Mouse (Mus musculus): ENCODE data around the gene Il2ra. TPM values are rescaled to one million over a fixed set of nuclear protein-coding genes. Genes with fewer than 3 reads are reported as not detected.

The Il2ra gene
- polyA plus RNA-seq, 1 experiment from 2014 or later, result not detected

DNA sequence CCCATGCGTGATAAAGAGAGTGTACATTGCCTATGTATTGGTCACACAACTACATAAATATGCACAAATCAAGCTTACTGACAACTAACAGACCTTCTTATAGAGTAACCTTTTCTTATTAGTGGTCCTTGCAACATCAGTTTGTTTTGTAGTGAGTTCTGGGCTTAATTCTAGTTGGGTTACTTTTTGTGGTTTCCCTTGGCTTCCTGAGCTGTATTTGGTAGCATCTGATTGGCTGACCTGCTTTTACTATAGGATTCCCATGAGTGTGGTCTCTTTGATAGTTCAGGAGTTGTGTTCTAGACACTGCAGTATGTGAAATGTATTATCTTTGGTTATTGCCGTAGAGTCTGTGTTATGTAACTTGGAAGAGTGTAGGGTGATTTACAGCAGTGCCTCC is 15.0 kb downstream of the Il2ra start:
- H3K4me1 ChIP-seq (ENCODE audit: control insufficient read depth, insufficient read depth, low read length), result no peaks in the 10 kb centered on the region
- no peaks in the 10 kb centered on the region for H3K36me3 ChIP-seq (ENCODE audit: control insufficient read depth, insufficient read depth, low read length)
- no peak overlapping the region for H3K4me2 ChIP-seq (ENCODE audit: low read depth, severe bottlenecking)
- H3K9ac ChIP-seq (ENCODE audit: low read length), result no peak overlapping the region
- H3K9me3 ChIP-seq (ENCODE audit: control insufficient read depth, low read length), result no peaks in the 10 kb centered on the region
- no peak overlapping the region for H3K4me3 ChIP-seq (ENCODE audit: low read depth, low read length)
- no peak overlapping the region for H3K27ac ChIP-seq (replicated peaks; ENCODE audit: low read depth, low read length)
- ATAC-seq (ENCODE audit: insufficient number of reproducible peaks, low FRiP score, low TSS enrichment, low read depth), result no peak
- WGBS, result 84% methylated on average over 2 of the region's 2 CpGs
- no peak for DNase-seq (ENCODE audit: low spot score)
- H3K27me3 ChIP-seq (ENCODE audit: control insufficient read depth, insufficient read depth, low read length), result no peaks in the 10 kb centered on the region

- no peaks in the 10 kb centered on the region for H3K27me3 ChIP-seq (ENCODE audit: control insufficient read depth, insufficient read depth, low read length)
- DNase-seq (ENCODE audit: low spot score) (no peak), ATAC-seq (ENCODE audit: insufficient number of reproducible peaks, low FRiP score, low TSS enrichment, low read depth) (no peak)
- H3K9me3 ChIP-seq (ENCODE audit: control insufficient read depth, low read length), result no peaks in the 10 kb centered on the region
- no peak overlapping the region for H3K9ac ChIP-seq (ENCODE audit: low read length)
- no peak overlapping the region for H3K4me3 ChIP-seq (ENCODE audit: low read depth, low read length)
- H3K4me2 ChIP-seq (ENCODE audit: low read depth, severe bottlenecking), result no peak overlapping the region
- H3K27ac ChIP-seq (replicated peaks; ENCODE audit: low read depth, low read length), result no peak overlapping the region
- 59% methylated on average over 2 of the region's 2 CpGs for WGBS
- H3K36me3 ChIP-seq (ENCODE audit: control insufficient read depth, insufficient read depth, low read length), result no peaks in the 10 kb centered on the region
- no peaks in the 10 kb centered on the region for H3K4me1 ChIP-seq (ENCODE audit: control insufficient read depth, insufficient read depth, low read length)
Observed at GRCm38 (mm10) chr2:11659263-11659662, 16.7 kb downstream of the Il2ra start.

GRCm38 (mm10) chr2:11662143-11662906 is 19.7 kb downstream of the Il2ra start:
- no peaks in the 10 kb centered on the region for H3K36me3 ChIP-seq (ENCODE audit: control insufficient read depth, insufficient read depth, low read length)
- H3K4me2 ChIP-seq (ENCODE audit: low read depth, severe bottlenecking), result no peak overlapping the region
- 82% methylated on average over 6 of the region's 6 CpGs for WGBS
- DNase-seq (ENCODE audit: low spot score), result no peak
- H3K27ac ChIP-seq (replicated peaks; ENCODE audit: low read depth, low read length), result no peak overlapping the region
- no peaks in the 10 kb centered on the region for H3K9me3 ChIP-seq (ENCODE audit: control insufficient read depth, low read length)
- H3K4me1 ChIP-seq (ENCODE audit: control insufficient read depth, insufficient read depth, low read length), result no peaks in the 10 kb centered on the region
- ATAC-seq (ENCODE audit: insufficient number of reproducible peaks, low FRiP score, low TSS enrichment, low read depth), result no peak
- H3K27me3 ChIP-seq (ENCODE audit: control insufficient read depth, insufficient read depth, low read length), result no peaks in the 10 kb centered on the region
- H3K9ac ChIP-seq (ENCODE audit: low read length), result no peak overlapping the region
- H3K4me3 ChIP-seq (ENCODE audit: low read depth, low read length), result no peak overlapping the region

DNA sequence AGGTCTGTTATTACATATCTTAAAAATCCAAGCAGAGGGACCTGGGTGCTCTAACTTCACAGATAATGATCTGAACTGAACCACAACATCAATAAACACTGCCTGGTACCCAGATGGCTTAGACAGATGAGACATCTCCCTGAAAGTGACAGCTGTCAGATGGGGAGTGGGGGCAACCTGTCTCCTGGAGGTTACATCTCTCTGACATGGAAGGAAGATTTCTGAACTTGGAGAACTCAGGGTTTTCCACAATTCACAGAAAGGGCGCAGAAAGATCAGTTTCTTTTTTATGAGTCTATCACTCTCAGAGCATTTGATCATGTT is 20.3 kb downstream of the Il2ra start:
- Histone ChIP-seq H3K27ac (replicated peaks; ENCODE audit: low read depth, low read length) (no peak overlapping the region), H3K36me3 (ENCODE audit: control insufficient read depth, insufficient read depth, low read length) (no peaks in the 10 kb centered on the region), H3K9me3 (ENCODE audit: control insufficient read depth, low read length) (no peaks in the 10 kb centered on the region), H3K27me3 (ENCODE audit: control insufficient read depth, insufficient read depth, low read length) (no peaks in the 10 kb centered on the region), H3K4me2 (ENCODE audit: low read depth, severe bottlenecking) (no peak overlapping the region), H3K9ac (ENCODE audit: low read length) (no peak overlapping the region), H3K4me3 (ENCODE audit: low read depth, low read length) (no peak overlapping the region), H3K4me1 (ENCODE audit: control insufficient read depth, insufficient read depth, low read length) (no peaks in the 10 kb centered on the region)
- 94% methylated on average over 1 of the region's 1 CpGs for WGBS
- no peak for ATAC-seq (ENCODE audit: insufficient number of reproducible peaks, low FRiP score, low TSS enrichment, low read depth)
- DNase-seq (ENCODE audit: low spot score), result no peak

DNA sequence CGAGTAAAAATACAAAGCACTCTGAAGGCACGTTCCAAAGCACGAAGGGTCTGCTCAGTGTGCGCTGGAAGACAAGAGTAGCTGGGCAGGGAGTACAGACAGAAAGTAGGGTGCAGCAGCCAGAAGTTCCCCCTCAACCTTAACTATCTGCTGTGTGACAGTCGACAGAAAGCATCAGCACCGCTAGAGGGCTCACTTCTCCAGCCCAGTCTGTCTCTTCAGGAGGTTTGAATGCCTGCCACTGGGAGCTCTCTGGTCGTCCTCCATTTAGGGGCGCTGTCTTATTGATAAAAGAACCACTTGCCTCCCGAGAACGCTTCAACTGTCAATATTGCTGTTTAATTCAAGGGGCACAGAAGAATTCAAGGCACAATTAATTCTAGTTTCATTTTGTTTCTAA is 21.4 kb downstream of the Il2ra start:
- H3K4me3 ChIP-seq (ENCODE audit: low read depth, low read length), result no peak overlapping the region
- no peak overlapping the region for H3K9ac ChIP-seq (ENCODE audit: low read length)
- WGBS, result 5% methylated on average over 10 of the region's 10 CpGs
- DNase-seq (ENCODE audit: low spot score) (peak; percentile 79), ATAC-seq (ENCODE audit: insufficient number of reproducible peaks, low FRiP score, low TSS enrichment, low read depth) (no peak; the same call in 1 of the 2 replicates)
- H3K4me2 ChIP-seq (ENCODE audit: low read depth, severe bottlenecking), result no peak overlapping the region
- no peaks in the 10 kb centered on the region for H3K27me3 ChIP-seq (ENCODE audit: control insufficient read depth, insufficient read depth, low read length)
- no peak overlapping the region for H3K27ac ChIP-seq (replicated peaks; ENCODE audit: low read depth, low read length)
- no peaks in the 10 kb centered on the region for H3K4me1 ChIP-seq (ENCODE audit: control insufficient read depth, insufficient read depth, low read length)
- no peaks in the 10 kb centered on the region for H3K36me3 ChIP-seq (ENCODE audit: control insufficient read depth, insufficient read depth, low read length)
- no peaks in the 10 kb centered on the region for H3K9me3 ChIP-seq (ENCODE audit: control insufficient read depth, low read length)

DNA sequence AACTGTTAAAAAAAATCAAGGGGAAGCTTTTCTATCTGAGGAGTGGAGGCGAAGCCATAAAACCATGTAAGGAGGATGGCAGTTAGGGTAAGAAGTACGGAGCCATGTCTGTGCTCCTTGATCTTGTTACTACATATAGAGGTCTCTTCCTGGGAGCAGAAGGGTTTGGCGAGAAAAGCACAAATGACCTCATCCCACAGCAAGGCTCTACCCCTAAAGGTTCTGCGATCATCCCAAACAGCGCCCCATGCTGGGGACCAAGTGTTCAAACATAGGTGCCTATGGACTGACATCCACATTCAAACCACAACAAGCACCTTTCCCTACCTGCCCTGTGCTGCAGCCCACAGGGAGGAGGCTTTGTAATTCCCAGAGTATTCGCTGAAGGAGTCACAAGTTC is 21.8 kb downstream of the Il2ra start:
- Histone ChIP-seq H3K4me1 (ENCODE audit: control insufficient read depth, insufficient read depth, low read length) (no peaks in the 10 kb centered on the region), H3K9ac (ENCODE audit: low read length) (no peak overlapping the region), H3K27me3 (ENCODE audit: control insufficient read depth, insufficient read depth, low read length) (no peaks in the 10 kb centered on the region), H3K4me2 (ENCODE audit: low read depth, severe bottlenecking) (no peak overlapping the region), H3K9me3 (ENCODE audit: control insufficient read depth, low read length) (no peaks in the 10 kb centered on the region), H3K27ac (replicated peaks; ENCODE audit: low read depth, low read length) (no peak overlapping the region), H3K4me3 (ENCODE audit: low read depth, low read length) (no peak overlapping the region), H3K36me3 (ENCODE audit: control insufficient read depth, insufficient read depth, low read length) (no peaks in the 10 kb centered on the region)
- DNase-seq (ENCODE audit: low spot score), result no peak
- no peak for ATAC-seq (ENCODE audit: insufficient number of reproducible peaks, low FRiP score, low TSS enrichment, low read depth)
- 40% methylated on average over 6 of the region's 6 CpGs for WGBS

DNA sequence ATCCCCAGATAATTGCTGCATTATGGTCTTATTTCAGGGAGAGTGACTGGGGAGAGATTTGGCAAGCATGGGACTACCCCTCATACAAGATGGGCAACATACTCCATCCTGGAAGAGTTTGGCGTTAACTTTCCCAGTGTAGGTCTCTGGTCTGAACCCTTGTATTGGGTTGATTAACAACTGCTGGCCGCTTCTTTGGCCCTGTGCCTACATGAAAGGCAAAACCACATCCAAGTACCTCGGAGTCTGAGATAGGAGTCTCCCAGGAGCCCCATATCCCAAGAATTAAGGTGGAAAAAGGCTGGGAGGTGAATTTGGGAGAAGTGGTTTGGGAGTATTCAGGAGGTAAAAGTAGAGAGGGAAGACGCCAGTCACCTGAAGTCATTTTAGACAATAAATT is 22.2 kb downstream of the Il2ra start:
- H3K4me2 ChIP-seq (ENCODE audit: low read depth, severe bottlenecking), result no peak overlapping the region
- no peak overlapping the region for H3K27ac ChIP-seq (replicated peaks; ENCODE audit: low read depth, low read length)
- H3K36me3 ChIP-seq (ENCODE audit: control insufficient read depth, insufficient read depth, low read length), result no peaks in the 10 kb centered on the region
- no peak overlapping the region for H3K4me3 ChIP-seq (ENCODE audit: low read depth, low read length)
- WGBS, result 87% methylated on average over 4 of the region's 4 CpGs
- H3K9me3 ChIP-seq (ENCODE audit: control insufficient read depth, low read length), result no peaks in the 10 kb centered on the region
- no peaks in the 10 kb centered on the region for H3K27me3 ChIP-seq (ENCODE audit: control insufficient read depth, insufficient read depth, low read length)
- DNase-seq (ENCODE audit: low spot score) (no peak), ATAC-seq (ENCODE audit: insufficient number of reproducible peaks, low FRiP score, low TSS enrichment, low read depth) (no peak)
- no peak overlapping the region for H3K9ac ChIP-seq (ENCODE audit: low read length)
- no peaks in the 10 kb centered on the region for H3K4me1 ChIP-seq (ENCODE audit: control insufficient read depth, insufficient read depth, low read length)

- Histone ChIP-seq H3K9ac (ENCODE audit: low read length) (no peak overlapping the region), H3K27ac (replicated peaks; ENCODE audit: low read depth, low read length) (no peak overlapping the region), H3K27me3 (ENCODE audit: control insufficient read depth, insufficient read depth, low read length) (no peaks in the 10 kb centered on the region), H3K4me2 (ENCODE audit: low read depth, severe bottlenecking) (no peak overlapping the region), H3K9me3 (ENCODE audit: control insufficient read depth, low read length) (no peaks in the 10 kb centered on the region), H3K4me3 (ENCODE audit: low read depth, low read length) (no peak overlapping the region), H3K36me3 (ENCODE audit: control insufficient read depth, insufficient read depth, low read length) (no peaks in the 10 kb centered on the region), H3K4me1 (ENCODE audit: control insufficient read depth, insufficient read depth, low read length) (no peaks in the 10 kb centered on the region)
- 94% methylated on average over 3 of the region's 3 CpGs for WGBS
- ATAC-seq (ENCODE audit: insufficient number of reproducible peaks, low FRiP score, low TSS enrichment, low read depth) (no peak), DNase-seq (ENCODE audit: low spot score) (no peak)
Observed at GRCm38 (mm10) chr2:11665326-11665725, 22.7 kb downstream of the Il2ra start.

DNA sequence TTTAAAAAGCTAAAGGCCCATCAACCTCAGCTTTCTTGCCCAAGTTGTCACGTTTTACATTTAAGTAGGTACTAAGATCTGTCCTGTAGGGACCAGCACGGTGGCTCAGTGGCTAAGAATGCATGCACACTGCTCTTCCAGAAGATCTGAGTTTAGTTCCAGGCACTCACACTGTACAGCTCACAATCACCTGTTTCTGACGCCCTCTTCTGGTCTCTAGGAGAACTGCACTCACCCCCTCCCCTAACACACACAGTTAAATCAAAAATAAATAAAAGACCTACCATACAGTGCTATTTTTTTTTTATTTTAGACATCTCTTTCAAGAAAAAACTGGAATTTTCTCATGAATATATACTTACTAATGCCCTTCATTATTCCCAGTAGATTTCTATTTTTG is 29.5 kb downstream of the Il2ra start:
- no peak for ATAC-seq (ENCODE audit: insufficient number of reproducible peaks, low FRiP score, low TSS enrichment, low read depth)
- H3K4me2 ChIP-seq (ENCODE audit: low read depth, severe bottlenecking), result no peak overlapping the region
- H3K9me3 ChIP-seq (ENCODE audit: control insufficient read depth, low read length), result no peaks in the 10 kb centered on the region
- H3K4me3 ChIP-seq (ENCODE audit: low read depth, low read length), result no peak overlapping the region
- H3K27me3 ChIP-seq (ENCODE audit: control insufficient read depth, insufficient read depth, low read length), result no peaks in the 10 kb centered on the region
- H3K4me1 ChIP-seq (ENCODE audit: control insufficient read depth, insufficient read depth, low read length), result no peaks in the 10 kb centered on the region
- H3K9ac ChIP-seq (ENCODE audit: low read length), result no peak overlapping the region
- WGBS, result 20% methylated on average over 3 of the region's 3 CpGs
- DNase-seq (ENCODE audit: low spot score), result no peak
- H3K36me3 ChIP-seq (ENCODE audit: control insufficient read depth, insufficient read depth, low read length), result no peaks in the 10 kb centered on the region
- no peak overlapping the region for H3K27ac ChIP-seq (replicated peaks; ENCODE audit: low read depth, low read length)

All from limb, embryonic 11.5 days (tissue).